Mouse (Mus musculus) embryonic fibroblast, embryonic 13.5 days (primary cell): ENCODE data around the gene Gucy2c. TPM values are rescaled to one million over a fixed set of nuclear protein-coding genes. Genes with fewer than 3 reads are reported as not detected.
A peak's percentile ranks its signal among the peaks of the same experiment; 100 is the strongest.

ENCODE experiments used
- H3K27ac ChIP-seq: 2 replicates; pipeline ENCODE4 v1.5.1; 2012; ENCODE audit warnings: low read length, control low read depth, inconsistent platforms; ENCODE audit not compliant: insufficient read depth
- H3K4me1 ChIP-seq: 2 replicates; pipeline ENCODE4 v1.6.1; 2011; ENCODE audit warnings: low read length; ENCODE audit not compliant: control insufficient read depth, insufficient read depth
- H3K4me3 ChIP-seq: 2 replicates; pipeline ENCODE4 v1.5.1; 2011; ENCODE audit warnings: mild to moderate bottlenecking, control low read depth, low read length; ENCODE audit not compliant: insufficient read depth
- CTCF ChIP-seq: IDR thresholded peaks from 2 replicates; pipeline ENCODE4 v1.5.1; 2011; ENCODE audit warnings: mild to moderate bottlenecking, control low read depth, low read length, moderate library complexity, borderline replicate concordance; ENCODE audit not compliant: insufficient read depth
- POLR2A ChIP-seq: IDR thresholded peaks from 2 replicates; pipeline ENCODE4 v1.6.1; 2011; ENCODE audit warnings: low read depth, mild to moderate bottlenecking, control low read depth, low read length, moderate library complexity
- polyA plus RNA-seq: library from polyadenylated mRNA; stranded (reverse); fragments of >200 nt; gene quantifications from 2 replicates; pipeline ENCODE4 v1.2.4, GENCODE M21; 2011; ENCODE audit warnings: low read depth; ENCODE audit not compliant: missing spikeins, insufficient read length

Gucy2c gene
- polyA plus RNA-seq, 1 experiment, result not detected

GRCm38 (mm10) chr6:136792884-136793758, 11.6 kb upstream of the Gucy2c start:
- no peak overlapping the region for H3K27ac ChIP-seq
- TF ChIP-seq CTCF, result no peak
- no peak for TF ChIP-seq POLR2A
- H3K4me3 ChIP-seq, result peak overlapping the region; percentile 39; the same call in 1 of the 2 replicates

DNA sequence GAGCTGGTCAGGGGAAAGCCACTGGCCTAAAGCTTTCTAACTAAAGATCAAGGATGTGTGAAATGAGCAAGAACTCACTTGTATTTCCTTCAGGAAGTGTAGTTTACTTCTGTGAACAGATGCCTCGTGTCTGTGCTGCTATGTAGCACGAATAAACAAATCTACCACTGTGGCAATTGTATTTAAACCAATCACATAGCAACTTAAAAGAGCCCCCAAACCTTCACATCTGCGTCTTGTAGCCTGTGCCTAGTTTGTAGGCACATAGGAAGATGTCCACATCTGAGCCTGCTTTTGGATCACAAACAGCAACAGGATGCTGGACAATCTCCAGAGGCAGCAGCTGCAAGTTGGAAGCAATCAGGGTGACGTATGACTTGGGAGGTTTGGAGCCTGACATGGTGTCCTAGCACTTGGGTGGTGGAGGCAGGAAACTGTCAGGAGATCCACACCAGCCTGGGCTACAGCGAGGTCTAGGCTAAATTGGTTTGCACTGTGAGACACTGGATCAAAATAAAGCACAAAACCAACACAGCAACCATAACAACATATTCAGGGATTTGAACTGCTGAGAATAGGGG, 7.9 kb upstream of the Gucy2c start:
- no peak overlapping the region for H3K4me3 ChIP-seq
- H3K27ac ChIP-seq, result no peak overlapping the region
- H3K4me1 ChIP-seq, result no peaks in the 10 kb centered on the region; the same call in 1 of the 2 replicates
- TF ChIP-seq CTCF, result no peak
- TF ChIP-seq POLR2A, result no peak

More at GRCm38 (mm10) chr6:136792884-136793758, 11.6 kb upstream of the Gucy2c start:
- H3K4me1 ChIP-seq, result no peaks in the 10 kb centered on the region; the same call in 1 of the 2 replicates

DNA sequence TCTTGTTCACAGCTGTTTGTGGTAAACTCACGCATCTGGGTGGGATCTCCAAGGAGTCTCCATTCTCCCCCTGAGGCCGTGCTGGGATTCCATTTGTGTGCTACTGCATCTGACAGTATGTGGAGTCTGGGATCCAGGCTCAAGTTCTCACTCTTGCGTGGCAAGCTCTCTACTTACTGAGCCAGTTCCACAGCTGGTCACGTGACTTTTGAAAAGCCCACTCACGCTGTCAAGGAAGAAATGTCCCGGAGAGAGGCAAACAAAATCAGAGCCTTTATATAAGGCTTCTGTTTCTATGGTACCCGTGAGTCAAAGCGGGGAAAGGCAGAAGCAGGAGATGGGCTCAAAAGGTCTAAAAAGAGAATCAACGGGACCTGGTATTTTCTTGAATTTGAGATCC, 1.2 kb upstream of the Gucy2c start:
- Histone ChIP-seq H3K4me3 (no peak overlapping the region), H3K4me1 (no peaks in the 10 kb centered on the region), H3K27ac (no peak overlapping the region)
- TF ChIP-seq POLR2A (no peak), CTCF (no peak)

- H3K4me3 ChIP-seq, result no peak overlapping the region
- H3K27ac ChIP-seq, result no peak overlapping the region
- H3K4me1 ChIP-seq, result no peaks in the 10 kb centered on the region
- no peak for TF ChIP-seq CTCF
- no peak for TF ChIP-seq POLR2A
Observed at GRCm38 (mm10) chr6:136782146-136782545, 581 bp upstream of the Gucy2c start.

- H3K4me3 ChIP-seq, result no peak overlapping the region
- TF ChIP-seq POLR2A (no peak), CTCF (no peak)
- H3K27ac ChIP-seq, result no peak overlapping the region
- H3K4me1 ChIP-seq, result no peaks in the 10 kb centered on the region
Observed at GRCm38 (mm10) chr6:136776392-136776791, 5.2 kb downstream of the Gucy2c start.

DNA sequence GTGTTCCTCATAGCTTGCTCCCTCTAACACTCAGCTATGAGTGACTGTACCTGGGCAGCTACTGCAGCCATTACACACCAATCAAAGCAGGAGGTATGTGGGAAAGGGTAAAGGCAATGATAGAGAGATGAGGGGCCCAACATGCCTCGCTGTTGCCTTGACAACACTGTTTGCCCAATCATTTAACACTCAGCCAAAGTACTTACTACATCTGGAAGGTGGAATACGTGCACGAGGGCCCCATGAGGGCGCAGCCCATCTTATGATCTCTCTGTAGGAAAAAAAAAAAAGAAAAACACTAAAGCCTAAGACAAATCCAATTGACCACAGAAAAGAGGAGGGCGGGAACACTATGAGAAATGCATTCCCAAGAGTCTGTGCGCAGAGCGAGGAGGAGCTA, 11.7 kb downstream of the Gucy2c start:
- no peak overlapping the region for H3K27ac ChIP-seq
- no peak for TF ChIP-seq POLR2A
- no peak for TF ChIP-seq CTCF
- H3K4me1 ChIP-seq, result no peaks in the 10 kb centered on the region
- no peak overlapping the region for H3K4me3 ChIP-seq

DNA sequence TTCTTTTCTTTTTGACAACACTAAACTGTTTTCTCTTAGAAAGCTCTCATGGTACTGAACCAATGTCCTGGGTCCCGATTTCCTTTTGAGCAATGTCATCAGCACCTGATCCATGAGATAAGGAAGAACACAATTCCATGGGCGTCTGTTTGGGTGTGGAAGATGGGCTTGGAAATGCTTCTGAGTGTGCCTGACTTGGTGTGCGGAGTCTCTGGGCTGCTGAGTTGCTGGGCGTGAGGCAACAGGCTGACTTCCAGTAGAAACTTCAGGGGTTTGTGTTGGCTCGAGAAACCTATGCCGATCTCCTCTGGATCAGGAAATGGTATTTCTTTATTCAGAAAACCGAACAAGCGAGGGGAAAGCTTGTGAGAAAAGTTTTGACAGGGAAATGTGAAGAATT, 12.4 kb downstream of the Gucy2c start:
- Histone ChIP-seq H3K4me1 (no peaks in the 10 kb centered on the region), H3K4me3 (no peak overlapping the region), H3K27ac (peak overlapping the region; percentile 29; the same call in 1 of the 2 replicates)
- TF ChIP-seq CTCF (no peak), POLR2A (no peak)

DNA sequence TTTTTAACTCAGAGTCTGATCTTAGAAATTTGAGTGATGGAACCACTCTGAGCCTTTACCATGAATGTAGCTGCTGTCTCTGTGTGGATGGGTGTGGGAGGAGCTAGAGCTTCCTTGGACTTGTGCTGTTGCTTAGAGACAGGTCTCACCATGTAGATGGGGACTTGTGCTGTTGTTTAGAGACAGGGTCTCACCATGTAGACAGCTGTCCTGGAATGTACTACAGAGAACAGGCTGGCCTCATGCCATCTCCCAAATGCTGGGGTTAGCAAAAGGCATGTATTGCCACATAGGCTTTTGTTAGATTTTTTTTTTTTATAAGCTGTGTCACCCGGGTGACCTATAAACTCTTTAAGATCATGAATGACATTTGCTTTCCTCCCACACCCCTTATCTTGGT, 17.7 kb downstream of the Gucy2c start:
- H3K4me3 ChIP-seq, result no peak overlapping the region
- H3K4me1 ChIP-seq, result no peaks in the 10 kb centered on the region
- TF ChIP-seq CTCF (no peak), POLR2A (no peak)
- H3K27ac ChIP-seq, result no peak overlapping the region

DNA sequence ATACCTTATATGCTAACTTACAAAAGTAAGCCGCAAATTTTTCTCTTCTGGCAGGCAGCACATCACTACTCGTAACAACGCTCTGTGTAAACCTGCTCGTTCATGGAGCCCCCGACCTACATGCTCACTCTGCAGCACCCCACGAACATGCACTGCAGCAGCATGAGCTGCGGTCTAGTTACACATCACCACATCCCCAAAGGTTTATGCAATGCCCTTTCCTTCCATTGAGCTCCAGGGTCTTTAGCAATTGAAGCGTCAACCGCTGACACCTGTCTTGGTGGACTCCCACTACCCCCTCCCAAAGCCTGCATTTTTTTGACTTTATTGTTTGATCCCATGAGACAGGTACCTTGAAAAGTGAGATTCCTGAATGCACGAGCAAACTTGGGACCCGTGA, 31.0 kb downstream of the Gucy2c start:
- TF ChIP-seq CTCF, result no peak
- TF ChIP-seq POLR2A, result no peak
- H3K27ac ChIP-seq, result no peak overlapping the region

DNA sequence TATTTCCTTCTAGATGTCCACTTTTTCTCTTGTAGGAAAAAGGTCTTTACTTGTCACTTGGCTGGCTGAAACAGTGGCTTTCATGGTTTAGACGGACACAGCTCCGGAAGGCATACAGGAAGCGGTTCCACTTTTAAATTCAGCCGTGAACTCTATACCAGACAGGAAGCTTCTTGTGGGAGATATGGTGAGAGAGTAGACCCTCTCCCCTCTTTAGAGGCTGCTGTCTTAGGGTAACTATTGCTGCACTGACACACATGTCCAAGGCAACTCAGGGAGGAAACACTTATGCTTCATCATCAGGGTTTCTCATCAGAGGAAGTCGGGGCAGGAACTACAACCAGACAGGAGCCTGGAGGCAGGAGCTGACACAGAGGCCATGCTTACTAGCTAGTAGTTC, 36.0 kb downstream of the Gucy2c start:
- H3K4me1 ChIP-seq, result no peaks in the 10 kb centered on the region
- TF ChIP-seq CTCF, result no peak
- TF ChIP-seq POLR2A, result no peak
- H3K4me3 ChIP-seq, result no peak overlapping the region
- no peak overlapping the region for H3K27ac ChIP-seq

More for the DNA sequence above, 31.0 kb downstream of the Gucy2c start:
- Histone ChIP-seq H3K4me1 (no peaks in the 10 kb centered on the region), H3K4me3 (no peak overlapping the region)
